Mouse (Mus musculus) megakaryocyte, adult 5-6 weeks (primary cell): ENCODE measurements around the gene Bicra. TPM values are rescaled to one million over a fixed set of nuclear protein-coding genes. Genes with fewer than 3 reads are reported as not detected.

Source experiments
- ATAC-seq: 2 replicates; pipeline ENCODE4 v1.8.0; 2016; ENCODE audit warnings: mild to moderate bottlenecking, inconsistent platforms; ENCODE audit not compliant: poor library complexity, severe bottlenecking
- total RNA-seq, 2 experiments: library from RNA; stranded (forward) in 1 of 2; stranded (reverse) in 1 of 2; fragments of 153-499, 151-499 nt in 1 of 2; fragments of 221-1000, 200-1000 nt in 1 of 2; gene quantifications; 2 replicates each; pipeline versions ENCODE4 v1.2.3 to v1.2.4; 2015 to 2017

The Bicra gene
- total RNA-seq, 2 experiments from 2014 or later, result 1.9 to 19.5 TPM

GRCm38 (mm10) chr7:16048675-16049575 is 1.2 kb upstream of the Bicra start:
- no peak for ATAC-seq

DNA sequence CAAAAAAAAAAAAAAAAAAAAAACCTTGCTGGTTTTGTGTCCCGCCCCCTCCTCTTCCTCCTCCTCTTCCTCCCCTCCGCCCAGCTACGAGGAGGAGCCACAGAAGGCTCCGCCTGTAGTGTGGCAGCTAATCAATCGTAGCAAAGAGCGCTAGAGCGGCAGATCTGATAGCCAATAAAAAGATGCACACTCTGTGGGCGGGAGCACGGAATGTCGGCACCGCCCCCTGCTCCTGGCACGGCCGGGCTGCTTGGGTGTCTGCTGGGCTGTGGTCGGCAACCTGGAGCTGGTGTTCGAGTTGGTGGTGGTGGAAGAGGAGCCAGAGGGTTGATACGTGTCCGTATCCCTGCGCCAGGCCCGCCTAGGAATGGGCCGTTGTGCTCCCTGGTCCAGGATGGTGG is 443 bp upstream of the Bicra start:
- peak; percentile 59 for ATAC-seq

- peak; percentile 55 for ATAC-seq
Measured at GRCm38 (mm10) chr7:16046481-16047337, 1.0 kb downstream of the Bicra start.

GRCm38 (mm10) chr7:16046101-16046480 is 1.6 kb downstream of the Bicra start:
- ATAC-seq, result peak; percentile 48

DNA sequence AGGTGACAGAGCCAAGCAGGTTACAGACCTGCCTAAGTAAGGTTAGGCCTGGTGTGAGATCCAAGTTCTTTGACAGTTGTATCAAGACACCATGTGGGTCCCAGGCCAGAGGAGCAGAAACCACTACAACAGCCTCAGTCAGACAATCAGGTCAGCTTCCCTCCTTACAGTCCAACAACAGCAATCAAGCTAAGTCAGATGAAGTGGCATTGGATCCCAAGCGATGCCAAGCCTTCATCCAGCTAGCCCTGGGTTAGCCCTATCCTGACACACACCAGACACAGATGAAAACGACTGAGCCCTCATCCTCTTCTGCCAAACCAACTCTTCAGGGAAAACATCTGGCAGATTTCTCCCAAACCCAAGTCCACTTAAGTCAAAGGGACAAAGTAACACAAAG is 2.2 kb downstream of the Bicra start:
- ATAC-seq, result no peak

DNA sequence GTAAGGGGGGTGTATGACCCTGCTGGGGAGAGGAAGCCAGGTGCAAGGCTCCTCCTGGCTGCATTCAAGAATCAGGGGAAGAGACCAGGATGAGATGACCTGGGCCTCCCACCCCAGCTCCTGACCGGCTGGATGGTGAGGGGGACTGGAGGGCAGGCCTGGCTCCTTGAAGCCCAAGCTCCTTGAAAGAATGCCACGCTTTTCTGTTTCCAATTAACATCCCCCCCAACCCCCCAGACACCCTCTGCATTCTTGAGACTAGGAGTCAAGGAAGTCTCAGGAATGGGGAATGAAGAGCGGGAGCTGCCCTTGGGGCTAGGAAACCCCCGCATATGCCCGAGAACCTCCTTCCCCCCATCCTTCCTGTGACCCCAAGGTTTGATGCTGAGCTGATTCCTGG is 3.2 kb downstream of the Bicra start:
- ATAC-seq, result no peak

GRCm38 (mm10) chr7:16043861-16044435 is 3.8 kb downstream of the Bicra start:
- ATAC-seq, result no peak

- ATAC-seq, result no peak
Measured at GRCm38 (mm10) chr7:16042850-16043775, 4.6 kb downstream of the Bicra start.

DNA sequence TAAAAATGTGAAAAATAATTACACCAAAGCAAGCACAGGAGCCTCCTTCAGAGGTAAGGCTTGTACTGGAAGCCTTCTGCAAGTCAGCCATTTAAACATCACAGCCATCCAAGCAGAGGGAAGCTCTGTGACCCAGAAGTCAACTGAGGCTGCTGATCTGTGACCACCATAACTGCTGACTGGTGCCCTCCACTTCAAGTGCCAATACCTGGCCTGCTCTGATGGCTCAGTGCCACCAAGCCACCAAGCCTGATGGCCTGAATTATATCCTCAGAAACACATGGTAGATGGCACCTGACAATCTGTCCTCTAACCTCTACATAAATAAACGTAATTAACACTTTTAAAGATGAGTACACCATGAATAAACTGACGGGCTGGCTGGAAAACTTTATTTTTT is 6.5 kb downstream of the Bicra start:
- ATAC-seq, result no peak

DNA sequence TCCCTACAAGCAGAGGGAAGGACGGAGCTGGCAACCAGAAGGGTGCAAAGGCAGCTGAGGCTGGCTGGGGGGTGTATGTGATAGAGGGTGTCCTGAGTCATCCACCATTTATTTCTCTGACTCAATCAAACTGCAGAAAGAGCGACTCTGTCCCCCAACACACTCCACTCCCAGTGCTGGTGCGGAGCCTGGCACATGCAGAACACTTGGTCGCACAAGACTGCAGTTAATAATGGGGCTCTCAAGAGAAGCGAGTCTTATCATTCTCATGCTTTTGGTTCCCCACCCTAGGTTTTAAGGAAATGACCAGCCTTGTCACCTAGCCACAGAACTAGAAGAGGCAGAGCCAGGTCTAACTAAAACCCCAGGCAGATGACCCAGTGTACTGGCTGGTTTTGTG is 8.4 kb downstream of the Bicra start:
- no peak for ATAC-seq

- no peak for ATAC-seq
Measured at GRCm38 (mm10) chr7:16036972-16037371, 10.7 kb downstream of the Bicra start.

- ATAC-seq, result no peak
Measured at GRCm38 (mm10) chr7:16033580-16034461, 13.9 kb downstream of the Bicra start.

- no peak for ATAC-seq
Measured at GRCm38 (mm10) chr7:16033059-16033458, 14.7 kb downstream of the Bicra start.

- ATAC-seq, result no peak
Measured at GRCm38 (mm10) chr7:16031072-16031471, 16.6 kb downstream of the Bicra start.

DNA sequence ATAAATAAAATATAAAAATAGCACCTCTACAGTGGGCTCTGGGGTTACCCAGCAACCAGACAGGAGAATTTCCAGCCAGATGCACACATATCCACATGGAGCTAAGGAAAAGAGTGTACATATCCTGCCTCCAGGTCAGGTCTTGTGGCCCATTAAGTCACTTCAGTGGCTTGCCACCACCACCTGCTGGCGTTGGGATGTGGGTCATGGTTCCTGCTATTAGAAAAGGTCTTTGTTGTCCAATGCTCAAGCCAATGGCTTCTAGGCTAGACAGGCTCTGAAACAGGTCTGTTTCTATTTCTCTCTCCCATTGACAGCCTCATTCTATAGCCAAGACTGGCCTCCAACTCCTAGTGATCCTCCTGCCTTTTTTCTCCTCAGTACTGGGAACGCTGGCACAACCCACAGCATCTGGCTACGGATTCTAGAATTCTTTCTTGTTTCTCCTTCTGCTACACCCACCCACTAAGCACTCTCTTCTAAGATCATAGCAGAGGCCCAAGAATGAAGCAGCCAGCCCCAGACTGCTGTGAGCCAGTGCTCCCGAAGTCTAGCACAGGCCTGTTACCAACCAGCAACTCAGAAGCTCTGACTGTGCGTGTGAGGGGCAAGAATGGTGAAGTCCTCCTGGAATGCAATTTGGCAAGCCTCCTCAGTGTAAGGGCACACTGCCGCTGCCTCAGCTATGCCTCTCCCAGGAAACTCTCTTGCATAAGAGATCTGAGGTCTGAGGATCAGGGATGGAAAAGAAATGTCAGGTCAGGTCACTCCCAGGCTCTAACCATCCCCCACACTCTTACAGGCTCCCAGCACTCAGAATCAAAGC is 19.4 kb downstream of the Bicra start:
- no peak for ATAC-seq

DNA sequence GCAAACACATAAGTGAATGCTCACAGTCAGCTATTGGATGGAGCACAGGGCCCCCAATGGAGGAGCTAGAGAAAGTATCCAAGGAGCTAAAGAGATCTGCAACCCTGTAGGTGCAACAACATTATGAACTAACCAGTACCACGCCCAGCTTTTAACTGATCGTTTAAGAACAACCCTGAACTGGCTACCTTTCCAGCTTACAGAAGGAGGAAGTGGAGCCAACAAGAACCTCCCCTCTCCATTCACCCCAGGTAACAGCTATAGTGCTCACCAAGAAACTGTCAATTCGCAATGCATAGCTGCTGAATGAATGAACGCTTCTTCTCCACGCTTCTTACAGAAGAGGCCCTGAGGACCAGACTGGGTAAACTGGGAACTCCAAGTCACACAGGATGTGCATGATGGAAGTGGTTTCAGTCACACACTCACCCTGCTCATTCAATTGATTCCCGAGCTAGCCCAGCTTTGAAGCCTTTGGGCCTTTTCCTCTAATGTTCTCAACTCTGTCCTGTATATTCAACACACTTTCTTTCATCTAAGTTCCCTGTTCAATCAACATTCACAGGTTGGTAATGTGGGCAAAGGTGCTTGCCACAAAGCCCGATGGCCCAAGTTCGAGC is 23.0 kb downstream of the Bicra start:
- ATAC-seq, result peak; percentile 59

- ATAC-seq, result peak; percentile 31; the same call in 1 of the 2 replicates
Measured at GRCm38 (mm10) chr7:16019256-16020094, 28.2 kb downstream of the Bicra start.
